ENCODE assay signal across 17 mouse cellular contexts in the genomic region with DNA sequence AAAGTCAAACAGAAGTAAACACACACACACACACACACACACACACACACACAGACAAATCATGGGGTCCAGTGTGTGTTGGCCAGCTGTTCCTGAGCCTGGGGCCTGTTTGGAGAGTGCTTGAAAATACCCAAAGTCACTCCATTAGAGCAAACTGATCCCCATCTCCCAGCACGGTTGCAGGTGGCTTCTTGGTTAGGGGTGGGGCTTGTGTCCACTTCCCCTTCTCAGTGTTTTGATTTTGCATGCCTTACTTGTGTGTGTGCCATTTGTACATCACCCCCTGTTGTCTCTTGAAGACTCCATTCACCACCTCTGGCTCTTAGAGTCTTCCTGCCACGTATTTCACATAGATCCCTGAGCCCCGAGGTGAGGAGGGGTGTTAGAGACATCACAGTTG. TPM values are rescaled to one million over a fixed set of nuclear protein-coding genes. Genes with fewer than 3 reads are reported as not detected.
A peak's percentile ranks its signal among the peaks of the same experiment; 100 is the strongest.
DNase-seq lines count a peak whose midpoint lies in the region; ATAC-seq lines count a peak whose summit lies in the region.
"Had no signal": no experiment of that assay in that cellular context is flagged by ENCODE, and none has a peak within 500 bp of the region (broad histone marks: within the 10 kb centered on the region; RNA-seq: fewer than 3 reads in every experiment).

No protein-coding gene starts in this region.

- H3K9me3 ChIP-seq in hindbrain, embryonic 13.5 days, result no peaks in the 10 kb centered on the region
- H3K9me3 ChIP-seq: embryonic facial prominence, embryonic 12.5 days; forebrain, embryonic 15.5 days; heart, embryonic 15.5 days had no signal

- H3K27ac ChIP-seq in hindbrain, embryonic 13.5 days, result no peak overlapping the region
- H3K27ac ChIP-seq: embryonic facial prominence, embryonic 12.5 days; forebrain, embryonic 15.5 days; heart, adult 2 months; heart, embryonic 15.5 days; hindbrain, embryonic 14.5 days had no signal

- no peaks in the 10 kb centered on the region for H3K36me3 ChIP-seq in splenic B cell, adult 2 months (ENCODE audit: control insufficient read depth, insufficient read depth, low read length, poor library complexity, severe bottlenecking)
- no peaks in the 10 kb centered on the region for H3K36me3 ChIP-seq in hindbrain, embryonic 13.5 days
- H3K36me3 ChIP-seq: embryonic facial prominence, embryonic 12.5 days; forebrain, embryonic 15.5 days; heart, embryonic 15.5 days had no signal

- WGBS in hindbrain, embryonic 13.5 days, result 89% methylated on average over 3 of the region's 3 CpGs

- H3K27me3 ChIP-seq in splenic B cell, adult 2 months (ENCODE audit: control insufficient read depth, insufficient read depth, low read length, poor library complexity, severe bottlenecking), result no peaks in the 10 kb centered on the region
- no peaks in the 10 kb centered on the region for H3K27me3 ChIP-seq in hindbrain, embryonic 13.5 days
- H3K27me3 ChIP-seq: embryonic facial prominence, embryonic 12.5 days; forebrain, embryonic 15.5 days; heart, embryonic 15.5 days had no signal

- DNase-seq in A20 (ENCODE audit: low read depth, low spot score), result peak; percentile 68
- DNase-seq in B cell, adult 2 months, result peak; percentile 29 to 42
- peak; percentile 32 for DNase-seq in splenic B cell, adult 2 months (ENCODE audit: low read depth, low spot score)
- no peak for DNase-seq in lung, postnatal 25 days (ENCODE audit: low spot score)
- DNase-seq: adrenal gland, adult 2 months; adrenal gland, postnatal 25 days; cerebellum, adult 2 months; cerebellum, postnatal 14 days; heart, adult 2 months; heart, postnatal 14 days had no signal

- no peak overlapping the region for H3K4me3 ChIP-seq in hindbrain, embryonic 13.5 days
- H3K4me3 ChIP-seq: embryonic facial prominence, embryonic 12.5 days; forebrain, embryonic 15.5 days; heart, adult 2 months; heart, embryonic 15.5 days had no signal

- peak; percentile 59 for ATAC-seq in granulocyte monocyte progenitor cell, adult 5-6 weeks (replicated peaks; ENCODE audit: poor library complexity, severe bottlenecking)
- no peak for ATAC-seq in hindbrain, embryonic 13.5 days (ENCODE audit: low FRiP score)
- ATAC-seq: forebrain, embryonic 15.5 days had no signal

- H3K9ac ChIP-seq in hindbrain, embryonic 13.5 days, result no peak overlapping the region
- H3K9ac ChIP-seq: embryonic facial prominence, embryonic 12.5 days; forebrain, embryonic 15.5 days; heart, embryonic 15.5 days; hindbrain, embryonic 14.5 days had no signal

- H3K4me2 ChIP-seq in hindbrain, embryonic 13.5 days, result no peak overlapping the region
- H3K4me2 ChIP-seq: embryonic facial prominence, embryonic 12.5 days; forebrain, embryonic 15.5 days; heart, embryonic 11.5 days; heart, embryonic 15.5 days; hindbrain, embryonic 14.5 days had no signal

- peaks cover 17% of the 10 kb centered on the region; the same call in 1 of the 2 replicates for H3K4me1 ChIP-seq in hindbrain, embryonic 13.5 days (replicated peaks)
- H3K4me1 ChIP-seq: forebrain, embryonic 15.5 days had no signal

RNA-seq across cellular contexts. Expression of gene Sik3, which starts 45.4 kb away (rescaled TPM):
- 35.8 and 59.8 TPM in 2 replicates for total RNA-seq in granulocyte monocyte progenitor cell, adult 5-6 weeks (2014; fragmentation: Nextera tagmentation)
- 12.7 and 16.5 TPM in 2 replicates for total RNA-seq in granulocyte monocyte progenitor cell, adult 5-6 weeks (2017)
- 5.5 and 5.6 TPM in 2 replicates for polyA plus RNA-seq in hindbrain, embryonic 13.5 days (2015; fragmentation: Nextera tagmentation; extraction: Ambion mirVana)

RNA-seq across cellular contexts. Expression of gene Pafah1b2, which starts 45.6 kb away (rescaled TPM):
- total RNA-seq in granulocyte monocyte progenitor cell, adult 5-6 weeks (2014; fragmentation: Nextera tagmentation), result 30.6 and 32.3 TPM in 2 replicates
- total RNA-seq in granulocyte monocyte progenitor cell, adult 5-6 weeks (2017), result 88.9 and 95.7 TPM in 2 replicates
- 301 and 314 TPM in 2 replicates for polyA plus RNA-seq in hindbrain, embryonic 13.5 days (2015; fragmentation: Nextera tagmentation; extraction: Ambion mirVana)
